Mouse (Mus musculus): ENCODE results near the gene Bend3. TPM values are rescaled to one million over a fixed set of nuclear protein-coding genes. Genes with fewer than 3 reads are reported as not detected.

The Bend3 gene
- total RNA-seq (2023): 13.7 TPM

GRCm38 (mm10) chr10:43478751-43479435 is at the start of gene Bend3:
Gene Bend3, plus strand, starts transcription at chr10:43478831.

GRCm38 (mm10) chr10:43523931-43524330 is 45.3 kb downstream of the Bend3 start, which contains the start of gene Gm9803:
Gene Gm9803, plus strand, starts transcription at chr10:43524084.

GRCm38 (mm10) chr10:43540442-43541152 is 62.0 kb downstream of the Bend3 start, which contains the start of gene 1700021F05Rik:
Gene 1700021F05Rik, minus strand, starts transcription at chr10:43540994.

Other genes with a start within 250 kb of the Bend3 start
- not detected for gene Gm9803, start 45.3 kb downstream of the Bend3 start, total RNA-seq (2023)
- gene 1700021F05Rik, start 62.2 kb downstream of the Bend3 start, total RNA-seq (2023): 16.4 TPM
- gene Cd24a, start 99.5 kb downstream of the Bend3 start, total RNA-seq (2023): 47.6 TPM

Data from CD8-positive naive resting alpha-beta T cell, adult 57 days (primary cell).